In the genomic region with DNA sequence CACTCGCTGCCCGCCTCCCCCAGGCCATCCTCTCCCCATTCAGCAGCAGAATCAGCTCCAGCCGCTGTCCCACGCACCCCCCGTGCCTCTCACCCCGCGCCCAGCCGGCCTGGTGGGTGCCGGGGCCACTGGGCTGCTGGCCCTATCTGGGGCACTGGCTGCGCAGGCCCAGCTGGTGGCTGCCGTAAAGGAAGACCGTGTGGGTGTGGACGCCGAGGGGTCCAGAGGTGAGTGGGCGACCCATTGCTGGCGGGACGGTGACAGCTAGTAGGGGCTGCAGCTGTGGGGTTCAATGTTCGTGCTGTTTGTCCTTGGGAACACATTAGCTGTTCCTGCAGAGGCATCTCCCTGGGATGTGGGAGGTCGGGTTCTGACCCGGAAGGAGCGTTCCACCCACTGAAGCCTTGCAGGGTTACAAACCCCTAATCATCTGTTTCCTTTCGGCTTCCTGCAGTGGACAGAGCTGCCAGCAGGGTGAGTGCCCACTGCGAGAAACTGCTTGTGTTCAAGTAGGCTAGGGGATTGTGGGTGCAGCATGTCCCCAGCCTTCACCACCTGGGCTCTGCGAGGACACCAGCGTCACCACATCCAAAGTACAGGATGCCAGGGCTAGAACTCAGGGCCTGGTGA, we compare ENCODE assay signal across 10 mouse cellular contexts. TPM values are rescaled to one million over a fixed set of nuclear protein-coding genes. Genes with fewer than 3 reads are reported as not detected.
A peak's percentile ranks its signal among the peaks of the same experiment; 100 is the strongest.
DNase-seq lines count a peak whose midpoint lies in the region; ATAC-seq and TF ChIP-seq lines count a peak whose summit lies in the region.
"Had no signal": no experiment of that assay in that cellular context is flagged by ENCODE, and none has a peak within 500 bp of the region (broad histone marks: within the 10 kb centered on the region; RNA-seq: fewer than 3 reads in every experiment).

No protein-coding gene starts in this region.

- H3K27ac ChIP-seq in spleen, adult 2 months (ENCODE audit: insufficient read depth, low read length) = no peak overlapping the region
- H3K27ac ChIP-seq in liver, embryonic 13.5 days = no peak overlapping the region
- H3K27ac ChIP-seq in testis, adult 2 months (ENCODE audit: control insufficient read depth, insufficient read depth, low read depth, low read length) = no peak overlapping the region

- 0 out of 2 replicates have a peak, but pooled peaks cover 1% of the 10 kb centered on the region for H3K27me3 ChIP-seq in spleen, adult 2 months (ENCODE audit: control insufficient read depth, insufficient read depth, low read length)
- peaks cover 67% of the 10 kb centered on the region for H3K27me3 ChIP-seq in liver, embryonic 13.5 days
- H3K27me3 ChIP-seq in testis, adult 2 months (ENCODE audit: control insufficient read depth, insufficient read depth, low read length) = no peaks in the 10 kb centered on the region

- peak; percentile 12; the same call in 1 of the 2 replicates for TF ChIP-seq CTCF in spleen, adult 2 months (IDR thresholded peaks at IDR 0.05; ENCODE audit: extremely low read depth, insufficient read depth, insufficient read length, insufficient replicate concordance)
- peak; percentile 42; the same call in 1 of the 2 replicates for TF ChIP-seq CTCF in testis, adult 2 months (IDR thresholded peaks at IDR 0.05; ENCODE audit: control insufficient read depth, insufficient read depth, insufficient replicate concordance, low read depth, low read length)

- no peak for ATAC-seq in liver, embryonic 13.5 days (ENCODE audit: low read depth)
- no peak for ATAC-seq in cerebellum, adult (ENCODE audit: insufficient number of reproducible peaks, low FRiP score, low TSS enrichment)

- no peak for TF ChIP-seq POLR2A in spleen, adult 2 months (IDR thresholded peaks at IDR 0.05; ENCODE audit: low read depth, low read length)
- no peak for TF ChIP-seq POLR2A in testis, adult 2 months (IDR thresholded peaks at IDR 0.05; ENCODE audit: control insufficient read depth, low read depth, low read length)

- DNase-seq in gastrocnemius, postnatal 14 days = peak; percentile 19
- no peak for DNase-seq in gastrocnemius, adult 8-10 months (ENCODE audit: low spot score in 2 of 2)
- no peak for DNase-seq in spleen, adult 2 months (ENCODE audit: low read depth in 1 of 2, low spot score in 2 of 2)
- DNase-seq in spleen, postnatal 14 days (ENCODE audit: low spot score in 2 of 2) = no peak
- DNase-seq in liver, embryonic 13.5 days = no peak
- DNase-seq in cerebellum, postnatal 10 days = no peak
- DNase-seq: adrenal gland, postnatal 36 days; gastrocnemius, postnatal 25 days had no signal

- no peaks in the 10 kb centered on the region for H3K9me3 ChIP-seq in liver, embryonic 13.5 days (replicated peaks)

- H3K9ac ChIP-seq in liver, embryonic 13.5 days = no peak overlapping the region

- intact Hi-C loops in gastrocnemius, postnatal 14 days (cut with DNase I; ENCODE audit: low total_unique reads) = no loop called here

- H3K4me3 ChIP-seq in spleen, adult 2 months (ENCODE audit: extremely low read depth, insufficient read depth, insufficient read length) = peak overlapping the region; percentile 42; the same call in 1 of the 2 replicates
- H3K4me3 ChIP-seq in liver, embryonic 13.5 days (replicated peaks) = no peak overlapping the region
- no peak overlapping the region for H3K4me3 ChIP-seq in testis, adult 2 months (ENCODE audit: control insufficient read depth, low read depth, low read length)

- peaks cover 8% of the 10 kb centered on the region for H3K4me1 ChIP-seq in spleen, adult 2 months (ENCODE audit: control insufficient read depth, insufficient read depth, insufficient read length)
- H3K4me1 ChIP-seq in liver, embryonic 13.5 days (replicated peaks) = peaks cover 17% of the 10 kb centered on the region
- peaks cover 16% of the 10 kb centered on the region for H3K4me1 ChIP-seq in testis, adult 2 months (ENCODE audit: control insufficient read depth, insufficient read depth, low read length)

- H3K36me3 ChIP-seq in spleen, adult 2 months (ENCODE audit: control insufficient read depth, insufficient read depth, low read length) = no peaks in the 10 kb centered on the region
- no peaks in the 10 kb centered on the region for H3K36me3 ChIP-seq in liver, embryonic 13.5 days
- no peaks in the 10 kb centered on the region for H3K36me3 ChIP-seq in testis, adult 2 months (ENCODE audit: control insufficient read depth, insufficient read depth, low read length)

- H3K4me2 ChIP-seq in liver, embryonic 13.5 days = peak overlapping the region; percentile 14; the same call in 1 of the 2 replicates

- WGBS in spleen, adult 2 months = 6% methylated on average over 25 of the region's 25 CpGs
- WGBS in liver, embryonic 13.5 days (ENCODE audit: insufficient replicate concordance) = 26% methylated on average over 25 of the region's 25 CpGs

RNA-seq across cellular contexts. Expression of a gene that starts 6.2 kb away (rescaled TPM):
- 1 to 10 TPM; 4.3 to 4.4 TPM for total RNA-seq in gastrocnemius, postnatal 14 days (2021)
- 1 to 10 TPM; 3.1 to 4.3 (median 4.0) TPM for total RNA-seq in gastrocnemius, adult 8-10 months (2022)
- 49.9 and 58.6 TPM in 2 replicates for polyA plus RNA-seq in spleen, adult 2 months (2012; rRNA removed)
- polyA plus RNA-seq in liver, embryonic 13.5 days (2015; fragmentation: Nextera tagmentation; extraction: Ambion mirVana) = 2.3 and 2.7 TPM in 2 replicates
- 19.0 and 22.1 TPM in 2 replicates for polyA plus RNA-seq in testis, adult 2 months (2012; rRNA removed)

RNA-seq across cellular contexts. Expression of a gene that starts 20.3 kb away (rescaled TPM):
- 1 to 10 TPM; 2.4 to 4.4 TPM for total RNA-seq in gastrocnemius, postnatal 14 days (2021)
- total RNA-seq in gastrocnemius, adult 8-10 months (2022) = 1 to 10 TPM; 4.1 to 6.9 (median 5.3) TPM
- 14.3 and 15.6 TPM in 2 replicates for polyA plus RNA-seq in spleen, adult 2 months (2012; rRNA removed)
- 7.3 and 7.6 TPM in 2 replicates for polyA plus RNA-seq in liver, embryonic 13.5 days (2015; fragmentation: Nextera tagmentation; extraction: Ambion mirVana)
- 16.5 and 16.9 TPM in 2 replicates for polyA plus RNA-seq in testis, adult 2 months (2012; rRNA removed)

RNA-seq across cellular contexts. Expression of a gene that starts 21.3 kb away (rescaled TPM):
- 100 to 1,000 TPM; 660 to 698 TPM for total RNA-seq in gastrocnemius, postnatal 14 days (2021)
- 100 to 1,000 TPM; 851 to 988 (median 920) TPM for total RNA-seq in gastrocnemius, adult 8-10 months (2022)
- polyA plus RNA-seq in spleen, adult 2 months (2012; rRNA removed) = 702 and 1,172 TPM in 2 replicates
- polyA plus RNA-seq in liver, embryonic 13.5 days (2015; fragmentation: Nextera tagmentation; extraction: Ambion mirVana) = 201 and 215 TPM in 2 replicates
- 154 and 172 TPM in 2 replicates for polyA plus RNA-seq in testis, adult 2 months (2012; rRNA removed)

RNA-seq across cellular contexts. Expression of a gene that starts 25.5 kb away (rescaled TPM):
- 1 to 10 TPM; 1.7 to 2.2 TPM for total RNA-seq in gastrocnemius, postnatal 14 days (2021)
- 1 to 10 TPM; 2.8 to 3.8 (median 3.0) TPM for total RNA-seq in gastrocnemius, adult 8-10 months (2022)
- 1.8 TPM in 2 replicates for polyA plus RNA-seq in spleen, adult 2 months (2012; rRNA removed)
- polyA plus RNA-seq in liver, embryonic 13.5 days (2015; fragmentation: Nextera tagmentation; extraction: Ambion mirVana) = 0.50 and 0.56 TPM in 2 replicates
- 0.47 and 0.68 TPM in 2 replicates for polyA plus RNA-seq in testis, adult 2 months (2012; rRNA removed)

RNA-seq across cellular contexts. Expression of a gene that starts 35.6 kb away (rescaled TPM):
- total RNA-seq in gastrocnemius, postnatal 14 days (2021) = 10 to 100 TPM; 31.6 to 34.6 TPM
- total RNA-seq in gastrocnemius, adult 8-10 months (2022) = 10 to 100 TPM; 26.2 to 30.7 (median 28.4) TPM
- polyA plus RNA-seq in spleen, adult 2 months (2012; rRNA removed) = 33.8 and 38.9 TPM in 2 replicates
- 20.0 and 21.4 TPM in 2 replicates for polyA plus RNA-seq in liver, embryonic 13.5 days (2015; fragmentation: Nextera tagmentation; extraction: Ambion mirVana)
- polyA plus RNA-seq in testis, adult 2 months (2012; rRNA removed) = 26.3 and 28.9 TPM in 2 replicates
